Mouse (Mus musculus): ENCODE results near the gene Nav2.

DNA sequence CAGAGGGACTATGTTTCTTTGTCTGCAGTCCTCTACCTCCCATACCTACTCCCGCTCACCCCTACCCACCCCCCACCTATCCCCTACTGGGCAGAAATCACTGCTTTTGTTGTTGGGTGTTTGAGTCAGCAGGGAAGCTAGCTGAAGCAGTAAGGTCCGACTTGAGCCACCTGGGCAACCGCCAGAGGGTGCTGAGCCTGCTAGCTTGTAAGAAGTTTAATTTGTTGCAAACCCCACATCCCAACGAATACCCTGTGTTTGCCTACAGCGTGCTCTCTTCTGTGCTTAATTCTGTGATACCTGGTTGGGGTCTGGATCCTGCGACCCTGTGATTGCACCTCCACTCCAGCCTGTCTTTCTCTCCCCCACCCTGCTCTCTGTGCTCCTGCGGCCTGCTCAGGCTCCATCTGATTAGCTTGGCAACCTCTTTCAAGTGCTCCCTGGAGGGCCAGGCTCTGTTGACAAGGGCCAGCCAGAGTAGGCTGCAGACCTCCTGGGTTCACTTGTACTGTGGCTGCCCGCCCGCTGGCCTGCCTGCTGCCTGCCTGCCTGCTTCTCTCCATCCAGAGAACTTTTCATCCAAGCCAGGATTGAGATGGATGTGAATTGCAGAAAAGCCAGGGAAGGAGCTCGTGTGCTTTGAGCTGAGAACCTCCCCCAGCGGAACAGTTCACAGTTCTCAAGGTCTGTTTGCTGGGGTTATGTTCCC, 575.7 kb downstream of the Nav2 start:
- TF ChIP-seq CTCF (IDR thresholded peaks at IDR 0.05; ENCODE audit: low read depth, low read length), result peak; percentile 35
- no peak for TF ChIP-seq POLR2A (IDR thresholded peaks at IDR 0.05; ENCODE audit: insufficient read depth, low read length)

Data from ES-Bruce4 (cell line).